Mouse (Mus musculus) adrenal gland, postnatal 25 days (tissue): Measurements from ENCODE around the gene Bud31. TPM values are rescaled to one million over a fixed set of nuclear protein-coding genes. Genes with fewer than 3 reads are reported as not detected.

Source experiments
- total RNA-seq: library from RNA; stranded (reverse); gene quantifications from 2 replicates; pipeline ENCODE4 v1.2.3, GENCODE M21; 2021

Gene Bud31
- total RNA-seq, 1 experiment from 2014 or later: 113 TPM

Other genes with a start within 250 kb of the Bud31 start
- gene Smurf1, start 174.5 kb upstream of the Bud31 start, total RNA-seq: 18.8 and 24.7 TPM in 2 replicates
- not detected in 2 replicates for gene Gm4871, start 107.6 kb upstream of the Bud31 start, total RNA-seq
- not detected in 2 replicates for gene 1700018F24Rik, start 97.4 kb upstream of the Bud31 start, total RNA-seq
- gene Arpc1a, start 56.5 kb upstream of the Bud31 start, total RNA-seq: 110 and 126 TPM in 2 replicates
- gene Kpna7, start 56.3 kb upstream of the Bud31 start, total RNA-seq: not detected in 2 replicates
- gene Arpc1b, start 26.1 kb upstream of the Bud31 start, total RNA-seq: 243 and 311 TPM in 2 replicates
- gene Pdap1, start 124 bp upstream of the Bud31 start, total RNA-seq: 91.0 and 131 TPM in 2 replicates
- 35.1 and 38.5 TPM in 2 replicates for gene Ptcd1, start 26.7 kb downstream of the Bud31 start, total RNA-seq
- gene Cpsf4, start 26.9 kb downstream of the Bud31 start, total RNA-seq: 22.9 and 23.2 TPM in 2 replicates
- gene Atp5j2, start 51.7 kb downstream of the Bud31 start, total RNA-seq: 437 and 448 TPM in 2 replicates
- gene Zkscan14, start 61.5 kb downstream of the Bud31 start, total RNA-seq: 9.3 and 13.3 TPM in 2 replicates
- gene Zkscan5, start 64.2 kb downstream of the Bud31 start, total RNA-seq: 11.1 and 12.9 TPM in 2 replicates
- 59.8 and 67.4 TPM in 2 replicates for gene Zfp655, start 91.4 kb downstream of the Bud31 start, total RNA-seq
- 18.0 and 19.2 TPM in 2 replicates for gene Zscan25, start 140.1 kb downstream of the Bud31 start, total RNA-seq
- 0.27 TPM in 1 of 2 replicates, not detected in the other for gene Cyp3a57, start 204.9 kb downstream of the Bud31 start, total RNA-seq